Mouse (Mus musculus): ENCODE data around the gene Rps29. TPM values are rescaled to one million over a fixed set of nuclear protein-coding genes. Genes with fewer than 3 reads are reported as not detected.
"Not testable (repeated sequence)": the region's sequence is repeated elsewhere in the genome, so short reads cannot be mapped to it uniquely, and the experiment has no call there.

The Rps29 gene
- polyA plus RNA-seq, 1 experiment from 2014 or later, result 1,574 TPM

GRCm38 (mm10) chr12:69171307-69171706 is 12.3 kb upstream of the Rps29 start:
- H3K27ac ChIP-seq, result no peak overlapping the region
- H3K9ac ChIP-seq, result peak overlapping the region; percentile 30; the same call in 1 of the 2 replicates
- H3K9me3 ChIP-seq (replicated peaks), result no peaks in the 10 kb centered on the region
- no peak overlapping the region for H3K4me3 ChIP-seq (replicated peaks)
- no peak overlapping the region for H3K4me2 ChIP-seq
- no peaks in the 10 kb centered on the region for H3K27me3 ChIP-seq
- DNase-seq (no peak), ATAC-seq (ENCODE audit: low read depth) (no peak)
- H3K36me3 ChIP-seq, result peaks cover 44% of the 10 kb centered on the region
- H3K4me1 ChIP-seq (replicated peaks), result peaks cover 35% of the 10 kb centered on the region
- WGBS (ENCODE audit: insufficient replicate concordance), result 87% methylated on average over 2 of the region's 2 CpGs

DNA sequence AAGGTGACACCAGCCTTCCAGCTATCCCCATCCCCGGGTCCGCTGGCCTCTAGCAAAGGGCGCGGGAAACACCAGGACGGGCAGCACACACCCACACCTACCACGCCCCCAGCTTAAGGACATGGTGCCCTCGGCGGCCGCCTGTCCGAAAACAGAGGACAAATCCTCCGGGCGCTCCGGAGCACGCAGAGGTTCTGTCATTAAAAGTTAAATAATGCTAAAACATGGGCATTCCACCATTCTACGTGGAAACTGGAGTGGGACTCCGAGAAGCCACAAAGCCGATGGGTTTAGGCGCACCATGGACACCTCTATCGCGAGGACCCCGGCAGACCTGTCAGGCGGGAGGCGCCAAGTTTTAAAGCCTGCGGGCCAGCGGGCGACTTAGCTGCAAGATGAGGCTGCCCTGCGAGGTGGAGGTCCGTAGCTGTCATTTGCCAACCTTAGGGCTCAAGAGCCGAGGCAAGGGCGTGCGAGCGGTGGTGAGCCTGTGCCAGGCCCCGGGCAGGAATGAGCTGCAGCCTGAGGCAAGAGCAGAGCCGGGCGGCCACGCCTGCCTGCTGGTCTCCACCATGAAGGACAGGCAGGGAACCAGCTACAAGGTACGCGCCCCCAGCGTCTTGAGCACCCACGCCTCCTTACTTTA is 9.6 kb upstream of the Rps29 start, which contains the start of gene Lrr1:
Gene Lrr1 (plus strand): TSS at position 354 of the 646 bp plus-strand sequence.
- DNase-seq (peak; percentile 84), ATAC-seq (ENCODE audit: low read depth) (peak; percentile 90)
- Histone ChIP-seq H3K9ac (peak within 1 kb of the TSS; percentile 81), H3K36me3 (peaks cover 17% of the 10 kb centered on the region), H3K27ac (peak within 1 kb of the TSS; percentile 81), H3K9me3 (replicated peaks) (no peaks in the 10 kb centered on the region), H3K4me1 (replicated peaks) (peaks cover 48% of the 10 kb centered on the region), H3K4me2 (peak within 1 kb of the TSS; percentile 84), H3K27me3 (no peaks in the 10 kb centered on the region), H3K4me3 (replicated peaks) (peak within 1 kb of the TSS; percentile 80)
- WGBS (ENCODE audit: insufficient replicate concordance), result under 1% methylated on average over 40 of the region's 40 CpGs

DNA sequence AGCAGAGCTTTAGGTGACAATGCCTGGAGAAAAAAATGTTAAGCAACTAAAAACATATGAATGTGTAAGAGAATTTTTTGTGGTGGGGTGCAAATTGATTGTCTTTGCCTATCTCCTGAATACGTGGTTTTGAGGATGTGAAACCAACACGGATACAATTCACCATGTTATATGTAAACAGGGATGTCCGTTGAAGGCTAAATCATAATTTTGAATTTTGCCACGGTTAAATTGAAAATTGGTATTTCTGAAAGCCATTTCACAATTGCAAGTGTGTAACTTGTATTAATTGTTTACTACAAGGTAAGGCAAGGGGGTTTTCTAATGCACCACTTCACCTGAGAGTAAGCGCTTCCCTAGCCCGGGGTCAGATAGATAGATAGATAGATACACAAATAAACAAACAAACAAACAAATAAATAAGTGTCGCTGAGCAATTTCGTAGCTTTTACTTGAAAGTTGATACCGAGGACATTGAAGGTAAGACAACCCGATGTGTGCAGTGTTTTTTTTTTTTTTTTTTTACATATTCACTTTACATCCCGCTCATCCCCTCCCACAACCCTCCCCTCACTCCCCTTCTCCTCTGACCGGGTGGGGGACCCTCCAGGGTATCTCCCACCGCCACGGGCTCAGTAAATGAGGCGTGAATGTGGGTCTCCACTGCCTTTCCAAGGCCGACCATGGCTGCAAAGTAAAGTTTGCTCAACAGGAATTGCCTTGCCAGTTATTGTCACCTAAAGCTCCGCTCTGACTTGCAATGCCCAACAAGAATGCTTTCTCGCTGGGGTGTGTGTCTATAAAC is 8.9 kb upstream of the Rps29 start:
- peaks cover 48% of the 10 kb centered on the region for H3K4me1 ChIP-seq (replicated peaks)
- 8% methylated on average over 18 of the region's 18 CpGs for WGBS (ENCODE audit: insufficient replicate concordance)
- DNase-seq (no peak), ATAC-seq (ENCODE audit: low read depth) (peak; percentile 15)
- H3K36me3 ChIP-seq, result peaks cover 10% of the 10 kb centered on the region
- peak overlapping the region; percentile 13 for H3K27ac ChIP-seq
- H3K9ac ChIP-seq, result peak overlapping the region; percentile 81
- peak overlapping the region; percentile 84 for H3K4me2 ChIP-seq
- no peaks in the 10 kb centered on the region for H3K9me3 ChIP-seq (replicated peaks)
- peak overlapping the region; percentile 80 for H3K4me3 ChIP-seq (replicated peaks)
- no peaks in the 10 kb centered on the region for H3K27me3 ChIP-seq

DNA sequence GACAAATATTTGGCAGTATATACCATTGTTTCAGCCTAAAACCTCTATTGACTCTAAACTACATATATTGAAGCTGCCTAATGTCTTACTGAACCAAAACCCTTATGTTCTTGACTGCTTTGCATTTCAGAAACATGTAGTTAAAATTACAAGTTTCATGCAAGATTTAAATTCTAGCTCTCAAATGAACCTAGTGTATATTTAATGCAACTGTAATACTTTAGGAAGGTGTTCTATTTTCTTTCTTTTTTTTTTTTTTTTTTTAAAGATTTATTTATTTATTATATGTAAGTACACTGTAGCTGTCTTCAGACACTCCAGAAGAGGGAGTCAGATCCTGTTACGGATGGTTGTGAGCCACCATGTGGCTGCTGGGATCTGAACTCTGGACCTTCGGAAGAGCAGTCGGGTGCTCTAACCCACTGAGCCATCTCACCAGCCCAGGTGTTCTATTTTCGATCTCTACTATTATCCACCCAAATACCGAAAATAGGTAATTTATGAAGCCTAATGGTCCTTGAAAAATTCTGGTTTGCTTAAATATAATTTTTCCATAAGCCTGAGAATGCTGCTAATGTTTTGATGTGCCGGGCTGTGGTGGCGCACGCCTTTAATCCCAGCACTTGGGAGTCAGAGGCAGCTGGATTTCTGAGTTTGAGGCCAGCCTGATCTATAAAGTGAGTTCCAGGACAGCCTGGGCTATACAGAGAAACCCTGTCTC is 8.0 kb upstream of the Rps29 start:
- Histone ChIP-seq H3K4me2 (peak overlapping the region; percentile 84), H3K4me3 (replicated peaks) (peak overlapping the region; percentile 80; the same call in 1 of the 2 replicates)
- not testable (repeated sequence) for H3K9ac ChIP-seq

GRCm38 (mm10) chr12:69164904-69165303 is 5.9 kb upstream of the Rps29 start:
- H3K9me3 ChIP-seq (replicated peaks), result no peaks in the 10 kb centered on the region
- no peak for ATAC-seq (ENCODE audit: low read depth)
- H3K27ac ChIP-seq, result no peak overlapping the region
- H3K4me2 ChIP-seq, result no peak overlapping the region
- WGBS (ENCODE audit: insufficient replicate concordance), result 14% methylated on average over 3 of the region's 3 CpGs
- H3K9ac ChIP-seq, result peak overlapping the region; percentile 11; the same call in 1 of the 2 replicates
- no peaks in the 10 kb centered on the region for H3K36me3 ChIP-seq
- H3K4me3 ChIP-seq (replicated peaks), result no peak overlapping the region
- DNase-seq, result no peak
- peaks cover 34% of the 10 kb centered on the region for H3K4me1 ChIP-seq (replicated peaks)
- H3K27me3 ChIP-seq, result no peaks in the 10 kb centered on the region

More for the DNA sequence above, 8.0 kb upstream of the Rps29 start:
- DNase-seq; H3K9me3 ChIP-seq (replicated peaks); H3K36me3 ChIP-seq; H3K27ac ChIP-seq; H3K27me3 ChIP-seq; ATAC-seq (ENCODE audit: low read depth): not testable (repeated sequence)
- WGBS (ENCODE audit: insufficient replicate concordance), result 78% methylated on average over 8 of the region's 8 CpGs
- H3K4me1 ChIP-seq (replicated peaks), result peaks cover 48% of the 10 kb centered on the region

DNA sequence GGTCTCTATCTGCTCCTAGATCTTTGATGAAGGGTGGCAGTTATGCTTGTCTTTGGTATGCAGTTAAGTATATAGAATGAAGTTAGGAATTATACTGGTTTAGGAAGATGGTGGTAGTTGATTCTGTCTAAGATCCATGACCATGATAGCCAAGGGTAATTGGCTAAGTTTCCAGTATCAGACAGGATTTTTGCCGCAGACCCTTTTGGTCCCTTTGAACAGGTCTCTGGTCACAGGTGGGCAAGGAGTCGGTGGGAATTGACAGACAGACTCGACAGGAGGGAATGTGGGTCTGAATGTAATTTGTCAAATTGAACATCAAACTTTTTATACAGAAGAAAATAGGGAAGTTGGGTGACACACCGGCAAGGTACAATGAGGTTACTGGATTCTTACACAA is 4.6 kb upstream of the Rps29 start:
- DNase-seq; H3K27ac ChIP-seq; H3K9me3 ChIP-seq (replicated peaks); H3K36me3 ChIP-seq; ATAC-seq (ENCODE audit: low read depth); H3K9ac ChIP-seq; H3K4me2 ChIP-seq; H3K27me3 ChIP-seq; H3K4me3 ChIP-seq (replicated peaks): not testable (repeated sequence)
- peaks cover 30% of the 10 kb centered on the region for H3K4me1 ChIP-seq (replicated peaks)
- WGBS (ENCODE audit: insufficient replicate concordance), result 70% methylated on average over 4 of the region's 4 CpGs

DNA sequence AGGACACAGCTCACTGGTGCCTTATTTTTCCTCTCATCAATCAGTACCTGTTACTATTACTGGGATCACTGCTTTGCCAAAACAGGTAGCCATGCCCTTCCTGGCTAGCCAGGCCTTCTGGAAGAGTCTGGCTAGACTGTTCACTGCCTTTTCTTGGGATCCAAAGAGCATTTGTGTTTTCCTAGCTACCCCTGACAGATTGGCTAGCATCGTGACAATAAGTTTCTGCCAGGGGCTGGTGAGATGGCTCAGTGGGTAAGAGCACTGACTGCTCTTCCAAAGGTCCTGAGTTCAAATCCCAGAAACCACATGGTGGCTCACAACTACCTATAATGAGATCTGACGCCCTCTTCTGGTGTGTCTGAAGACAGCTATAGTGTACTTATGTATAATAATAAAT is 1.7 kb upstream of the Rps29 start:
- H3K4me2 ChIP-seq; ATAC-seq (ENCODE audit: low read depth); DNase-seq; H3K27me3 ChIP-seq; H3K9me3 ChIP-seq (replicated peaks); H3K9ac ChIP-seq; H3K4me3 ChIP-seq (replicated peaks): not testable (repeated sequence)
- peaks cover 37% of the 10 kb centered on the region for H3K4me1 ChIP-seq (replicated peaks)
- H3K27ac ChIP-seq, result 0 out of 2 replicates have a peak overlapping the region, but pooled peaks have one; percentile 1
- H3K36me3 ChIP-seq, result peaks cover 23% of the 10 kb centered on the region
- WGBS (ENCODE audit: insufficient replicate concordance), result 61% methylated on average over 2 of the region's 2 CpGs

DNA sequence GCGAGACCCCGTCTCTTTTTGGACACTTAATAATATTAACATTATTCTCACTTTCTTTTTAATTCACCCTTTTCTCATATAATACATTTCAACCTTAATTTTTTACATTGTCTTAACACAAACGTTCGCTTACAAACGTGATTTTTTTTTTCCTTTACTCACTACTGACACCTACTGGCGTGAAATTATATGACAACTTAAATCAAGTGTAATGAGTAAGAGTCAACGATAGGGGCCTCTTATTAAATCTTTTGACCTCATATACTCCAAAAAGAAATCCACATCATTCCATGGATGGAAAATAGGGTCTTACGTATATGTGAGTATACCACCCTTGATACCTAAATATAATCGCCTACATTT is 573 bp upstream of the Rps29 start:
- H3K9ac ChIP-seq, result no peak overlapping the region
- H3K27ac ChIP-seq, result peak overlapping the region; percentile 66
- WGBS (ENCODE audit: insufficient replicate concordance), result 3% methylated on average over 9 of the region's 9 CpGs
- H3K9me3 ChIP-seq (replicated peaks), result no peaks in the 10 kb centered on the region
- DNase-seq (no peak), ATAC-seq (ENCODE audit: low read depth) (no peak)
- H3K4me3 ChIP-seq (replicated peaks), result peak overlapping the region; percentile 39
- H3K27me3 ChIP-seq, result no peaks in the 10 kb centered on the region
- peaks cover 29% of the 10 kb centered on the region for H3K4me1 ChIP-seq (replicated peaks)
- H3K4me2 ChIP-seq, result peak overlapping the region; percentile 56
- peaks cover 23% of the 10 kb centered on the region for H3K36me3 ChIP-seq

GRCm38 (mm10) chr12:69158366-69158764 is 621 bp downstream of the Rps29 start:
- under 1% methylated on average over 19 of the region's 19 CpGs for whole genome bisulfite sequencing (ENCODE audit: insufficient replicate concordance)
- no peaks in the 10 kb centered on the region for H3K9me3 ChIP-seq (replicated peaks)
- peak overlapping the region; percentile 90 for H3K4me2 ChIP-seq
- ATAC-seq (ENCODE audit: low read depth) (no peak), DNase-seq (no peak)
- H3K4me3 ChIP-seq (replicated peaks), result peak overlapping the region; percentile 85
- peak overlapping the region; percentile 95 for H3K27ac ChIP-seq
- H3K27me3 ChIP-seq, result no peaks in the 10 kb centered on the region
- peak overlapping the region; percentile 96 for H3K9ac ChIP-seq
- peaks cover 23% of the 10 kb centered on the region for H3K36me3 ChIP-seq
- H3K4me1 ChIP-seq (replicated peaks), result peaks cover 23% of the 10 kb centered on the region

GRCm38 (mm10) chr12:69157107-69157506 is 1.9 kb downstream of the Rps29 start:
- 55% methylated on average over 2 of the region's 2 CpGs for WGBS (ENCODE audit: insufficient replicate concordance)
- Histone ChIP-seq H3K4me3 (replicated peaks) (peak overlapping the region; percentile 85), H3K4me2 (peak overlapping the region; percentile 90), H3K27ac (peak overlapping the region; percentile 95), H3K9me3 (replicated peaks) (no peaks in the 10 kb centered on the region), H3K36me3 (peaks cover 23% of the 10 kb centered on the region), H3K27me3 (no peaks in the 10 kb centered on the region), H3K4me1 (replicated peaks) (peaks cover 23% of the 10 kb centered on the region), H3K9ac (peak overlapping the region; percentile 96)
- DNase-seq (peak; percentile 20), ATAC-seq (ENCODE audit: low read depth) (no peak)

DNA sequence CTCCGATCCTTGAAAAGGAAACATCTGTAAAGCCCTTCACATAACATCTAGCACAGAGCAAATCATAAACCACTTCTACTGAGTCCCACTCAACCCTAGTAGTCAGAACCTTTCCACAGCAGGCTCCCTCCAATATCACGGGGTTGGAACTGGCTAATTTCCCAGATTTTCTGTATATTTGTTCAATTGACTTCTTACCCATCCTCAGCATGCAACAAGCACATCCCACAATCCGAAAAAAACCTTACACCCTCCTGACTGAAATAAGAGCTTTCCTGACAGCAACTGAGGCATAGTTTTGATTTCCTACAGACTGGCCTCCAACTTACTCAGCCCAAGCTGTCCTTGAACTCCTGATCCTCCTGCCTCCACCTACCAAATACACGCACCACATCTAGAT is 2.5 kb downstream of the Rps29 start:
- no peak for DNase-seq
- Histone ChIP-seq H3K9me3 (replicated peaks) (no peaks in the 10 kb centered on the region), H3K4me2 (peak overlapping the region; percentile 90), H3K4me3 (replicated peaks) (no peak overlapping the region), H3K27me3 (no peaks in the 10 kb centered on the region), H3K36me3 (peaks cover 23% of the 10 kb centered on the region), H3K27ac (peak overlapping the region; percentile 95), H3K4me1 (replicated peaks) (peaks cover 23% of the 10 kb centered on the region), H3K9ac (0 out of 2 replicates have a peak overlapping the region, but pooled peaks have one; percentile 96)
- WGBS (ENCODE audit: insufficient replicate concordance), result 76% methylated on average over 4 of the region's 4 CpGs
- ATAC-seq (ENCODE audit: low read depth), result no peak

All from liver, embryonic 13.5 days (tissue).